Mouse (Mus musculus): ENCODE results near the gene Intu.

Intu gene

GRCm38 (mm10) chr3:40683171-40683570 lies 152.1 kb downstream of the Intu start:
- no peak for DNase-seq (ENCODE audit: low spot score in 2 of 2)

DNA sequence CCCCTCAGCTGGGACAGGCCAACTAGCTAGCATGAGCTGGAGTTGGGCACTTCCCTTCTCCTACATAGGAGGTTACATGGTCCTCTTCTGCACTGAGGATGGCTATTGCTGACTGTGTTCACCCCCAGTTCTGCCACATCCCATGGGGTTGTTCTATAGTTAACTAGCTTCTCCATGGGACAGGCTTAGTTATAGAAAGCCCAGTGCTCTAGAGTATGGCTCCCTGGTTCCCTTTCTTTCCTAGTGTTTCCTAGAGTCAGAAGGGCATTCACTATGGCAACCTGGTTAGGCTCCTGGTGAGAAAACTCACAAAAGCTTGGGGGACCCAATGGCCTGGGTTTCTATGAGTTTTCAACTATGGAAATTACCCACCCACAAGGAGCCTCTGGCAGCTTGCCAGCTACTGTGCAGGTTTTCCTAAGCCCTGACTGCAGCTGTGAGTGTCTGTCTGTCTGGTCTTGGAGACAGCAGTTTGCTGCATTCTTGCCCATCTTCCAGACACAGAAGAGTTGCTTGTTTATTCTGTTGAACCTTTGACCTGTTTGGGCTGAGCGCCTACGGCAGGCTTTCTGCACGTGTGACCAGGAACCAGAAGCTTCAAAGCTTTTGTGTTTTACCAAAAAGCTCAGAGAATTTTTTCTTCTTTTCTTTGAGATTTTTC lies 154.9 kb downstream of the Intu start:
- peak; percentile 42 to 44 for DNase-seq (ENCODE audit: low spot score in 2 of 2)

DNA sequence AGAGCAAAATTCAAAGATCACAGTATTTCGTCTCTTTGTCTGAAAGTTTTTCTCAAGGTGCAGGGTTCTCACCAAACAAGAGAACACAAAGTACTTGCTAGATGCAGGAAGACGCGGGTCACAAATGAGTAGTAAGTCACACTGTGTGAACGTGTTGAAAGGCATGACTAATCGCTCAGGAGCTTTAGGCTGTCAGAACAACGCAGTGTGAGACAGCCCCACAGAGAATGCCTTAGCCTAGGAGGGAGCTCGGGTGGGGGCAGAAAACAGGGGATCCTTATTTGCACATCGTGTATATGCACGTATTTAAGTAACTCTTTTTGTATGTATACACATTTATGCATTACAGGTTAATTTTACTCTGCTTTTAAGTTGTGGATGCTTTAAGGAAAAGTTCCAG lies 155.8 kb downstream of the Intu start:
- no peak for DNase-seq (ENCODE audit: low spot score in 2 of 2)

GRCm38 (mm10) chr3:40687588-40687987 lies 156.5 kb downstream of the Intu start:
- no peak for DNase-seq (ENCODE audit: low spot score in 2 of 2)

DNA sequence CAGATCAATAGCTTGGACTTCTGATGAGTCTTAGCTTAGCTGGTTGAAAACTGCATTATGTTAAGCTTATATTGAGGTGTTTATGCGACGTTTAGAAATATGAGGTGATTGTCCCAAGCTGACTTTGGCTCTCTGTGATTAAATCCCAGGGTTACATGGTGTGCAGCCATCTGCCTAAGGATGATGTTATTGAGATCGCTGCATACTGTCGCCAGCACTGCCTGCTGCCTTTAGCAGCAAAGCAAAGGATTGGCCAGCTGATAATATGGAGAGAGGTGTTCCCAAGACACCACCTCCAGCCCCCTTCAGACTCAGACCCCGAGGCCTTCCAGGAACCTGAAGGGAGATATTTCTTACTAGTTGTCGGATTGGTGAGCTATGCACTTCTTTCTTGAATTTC lies 160.5 kb downstream of the Intu start:
- no peak for DNase-seq (ENCODE audit: low spot score in 2 of 2)

GRCm38 (mm10) chr3:40693435-40693834 lies 162.3 kb downstream of the Intu start:
- DNase-seq (ENCODE audit: low spot score in 2 of 2) = no peak

DNA sequence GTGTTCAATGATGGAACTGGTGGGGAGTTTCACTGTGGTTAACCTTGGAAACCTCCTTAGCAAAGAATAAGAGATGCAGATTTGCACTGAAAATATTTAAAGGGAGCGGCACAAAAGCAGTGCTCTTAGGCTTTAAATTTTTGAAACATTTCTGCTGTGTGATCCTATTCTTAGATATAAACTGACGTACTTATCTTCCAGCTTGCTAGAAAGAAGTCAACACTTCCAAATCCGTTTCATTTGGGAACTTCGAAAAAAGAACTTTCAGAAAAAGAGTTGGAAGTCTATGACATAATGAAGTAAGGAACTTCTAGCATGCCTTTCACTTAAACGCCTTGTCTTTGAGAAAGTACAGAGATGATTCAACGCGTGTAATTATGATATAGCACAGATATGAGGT lies 162.9 kb downstream of the Intu start:
- no peak for DNase-seq (ENCODE audit: low spot score in 2 of 2)

- DNase-seq (ENCODE audit: low spot score in 2 of 2) = peak; percentile 43 to 59
Observed at GRCm38 (mm10) chr3:40694438-40694837, 163.4 kb downstream of the Intu start.

DNA sequence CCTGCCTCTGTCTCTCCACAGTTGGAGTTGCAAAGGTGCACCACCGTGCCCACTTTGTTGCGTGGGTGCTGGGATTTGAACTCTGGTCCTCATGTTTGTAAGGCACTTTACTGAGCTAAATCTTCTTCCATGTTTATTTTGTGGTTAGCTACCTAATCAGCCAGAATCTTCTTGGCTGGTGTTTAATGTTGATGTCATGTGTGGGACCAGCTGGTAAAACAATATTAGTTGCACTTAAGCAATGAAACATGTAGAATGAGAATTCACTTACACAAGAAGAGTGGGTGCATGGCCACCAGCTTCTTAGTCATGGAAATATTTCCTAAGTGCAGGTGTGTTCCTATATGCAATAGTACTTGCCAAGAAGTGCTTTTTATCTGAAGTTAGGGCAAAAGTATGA lies 164.1 kb downstream of the Intu start:
- no peak for DNase-seq (ENCODE audit: low spot score in 2 of 2)

DNA sequence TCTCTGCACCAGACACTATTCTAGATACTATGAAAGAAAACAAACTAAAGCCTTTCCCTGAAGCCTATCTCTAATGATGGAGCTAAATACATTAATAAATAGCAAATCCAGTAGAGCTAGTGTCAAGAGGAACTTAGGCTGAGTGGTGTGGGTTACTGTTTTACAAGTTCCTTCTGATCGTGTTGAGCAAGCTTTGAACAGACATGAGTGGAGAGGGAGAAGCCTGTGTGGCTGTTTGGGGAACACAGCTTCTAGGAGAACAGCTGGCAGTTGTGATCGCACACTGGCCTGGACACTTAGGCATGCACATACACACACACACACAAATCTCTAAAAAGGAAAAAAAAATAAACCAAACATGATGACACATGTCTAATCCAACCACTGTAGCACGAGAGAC lies 167.7 kb downstream of the Intu start:
- no peak for DNase-seq (ENCODE audit: low spot score in 2 of 2)

DNA sequence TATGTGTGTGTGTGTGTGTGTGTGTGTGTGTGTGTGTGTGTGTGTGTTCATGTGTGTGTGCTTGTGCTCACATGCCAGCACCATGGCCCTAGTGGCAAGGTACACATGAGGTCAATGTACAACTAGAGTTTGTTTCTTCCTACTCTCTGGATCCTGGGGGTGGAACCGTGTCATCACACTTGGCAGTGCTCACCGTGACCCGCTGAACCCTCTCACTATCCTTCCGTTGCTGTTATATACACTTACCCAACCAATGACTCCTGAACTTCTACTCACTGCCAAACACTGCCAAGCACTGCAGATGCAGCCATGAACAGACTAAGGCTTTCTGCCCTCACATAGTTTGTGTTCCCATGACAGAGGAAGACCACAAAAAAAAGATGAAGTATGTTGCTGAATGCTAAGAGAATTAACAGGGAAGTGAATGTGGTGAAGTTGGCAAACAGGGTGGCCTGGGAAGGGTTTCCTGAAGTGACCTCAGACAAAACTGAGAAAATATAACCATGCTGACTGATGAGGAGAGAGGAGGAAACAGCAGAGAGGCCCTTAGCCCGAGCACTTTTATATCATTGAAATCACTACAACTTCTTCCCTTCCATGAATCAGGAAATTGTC lies 173.8 kb downstream of the Intu start:
- no peak for DNase-seq (ENCODE audit: low spot score in 2 of 2)

DNA sequence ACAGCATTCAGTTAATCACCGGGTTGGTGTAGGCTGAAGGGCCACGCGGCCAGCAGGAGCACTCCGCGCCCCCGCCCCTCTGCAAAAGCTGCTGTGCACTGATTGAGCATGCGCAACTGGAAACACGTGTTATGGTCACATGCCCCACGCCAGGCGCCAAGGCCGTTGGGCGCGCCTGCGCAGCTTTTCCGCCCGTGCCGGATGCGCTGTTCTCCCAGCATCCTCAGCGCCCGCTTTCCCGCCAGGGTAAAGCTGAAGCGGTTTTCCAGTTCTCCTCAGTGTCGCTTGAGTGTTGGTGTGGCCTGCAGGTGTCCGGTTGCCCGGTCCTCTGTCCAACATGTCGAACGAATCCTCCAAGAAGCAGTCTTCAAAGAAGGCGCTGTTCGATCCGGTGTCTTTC lies 177.6 kb downstream of the Intu start, which contains the start of gene Slc25a31:
Gene Slc25a31, plus strand, starts transcription at position 201 of the 400 bp plus-strand sequence.
- DNase-seq (ENCODE audit: low spot score in 2 of 2) = no peak

GRCm38 (mm10) chr3:40716056-40716455 lies 185.0 kb downstream of the Intu start:
- no peak for DNase-seq (ENCODE audit: low spot score in 2 of 2)

DNA sequence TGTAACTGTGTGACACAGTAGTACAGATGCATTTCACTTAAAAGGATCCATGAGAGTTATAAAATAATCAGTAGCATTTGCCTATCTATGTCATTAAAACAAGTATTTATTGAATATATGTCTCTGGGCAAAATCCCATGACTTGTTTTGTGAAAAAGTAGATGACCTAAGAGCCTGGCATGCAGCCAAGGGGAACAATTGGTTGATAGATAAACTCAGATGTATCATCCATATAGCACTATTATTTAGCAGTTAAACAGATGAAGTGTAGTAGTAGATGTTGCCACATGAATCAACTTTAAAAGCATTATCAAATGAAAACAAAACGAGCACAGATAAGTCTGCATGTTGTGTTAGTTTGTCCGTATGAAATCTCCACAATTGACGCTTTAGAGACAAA lies 187.9 kb downstream of the Intu start:
- DNase-seq (ENCODE audit: low spot score in 2 of 2) = no peak

GRCm38 (mm10) chr3:40738381-40738912 lies 207.4 kb downstream of the Intu start:
- DNase-seq (ENCODE audit: low spot score in 2 of 2) = no peak

- DNase-seq (ENCODE audit: low spot score in 2 of 2) = peak in 1 of 2 experiments; percentile 26
Observed at GRCm38 (mm10) chr3:40744024-40744835, 213.1 kb downstream of the Intu start, which contains the start of gene Hspa4l. Gene Hspa4l (plus strand): TSS chr3:40744495.

DNA sequence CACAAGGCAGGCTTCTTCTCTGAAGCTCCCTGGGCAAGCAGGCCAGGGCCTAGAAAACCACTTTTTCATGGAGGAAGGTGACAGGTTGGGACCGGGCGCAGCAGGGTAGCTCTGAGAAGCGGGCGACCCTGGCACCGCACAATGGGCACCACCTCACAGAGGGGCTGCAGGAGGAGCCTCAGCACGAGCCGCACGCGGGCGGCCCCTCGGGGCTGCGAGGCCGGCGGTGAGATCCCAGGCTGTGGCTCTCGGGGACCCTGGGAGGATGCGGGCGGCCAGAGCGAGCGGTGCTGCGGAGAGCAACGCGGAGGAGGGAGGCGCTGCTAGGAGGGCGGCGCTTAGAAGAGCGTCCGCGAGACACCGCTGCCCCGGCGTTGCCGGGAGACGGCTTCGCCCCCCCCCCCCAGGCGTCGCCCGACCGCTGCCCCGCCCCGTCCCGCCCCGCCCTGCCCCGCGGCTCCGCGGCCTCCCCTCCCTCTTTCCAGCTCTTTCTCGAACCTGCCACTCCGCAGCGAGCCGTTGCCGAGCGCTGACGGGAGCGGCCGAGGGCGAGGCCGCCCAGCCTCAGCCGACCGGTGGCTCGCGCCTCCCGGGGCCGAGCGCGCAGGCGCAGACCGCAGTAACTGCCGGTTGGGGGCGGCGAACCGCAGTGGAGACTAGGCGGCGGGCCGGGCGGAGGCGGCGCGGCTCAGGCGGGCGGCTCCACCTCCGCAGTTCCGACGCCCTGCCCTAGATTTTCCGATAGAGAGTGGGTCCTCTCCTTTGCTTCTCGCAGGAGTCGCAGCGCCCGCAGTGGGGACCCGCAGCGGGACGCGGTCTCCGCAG lies 214.0 kb downstream of the Intu start:
- peak; percentile 93 to 95 for DNase-seq (ENCODE audit: low spot score in 2 of 2)

DNA sequence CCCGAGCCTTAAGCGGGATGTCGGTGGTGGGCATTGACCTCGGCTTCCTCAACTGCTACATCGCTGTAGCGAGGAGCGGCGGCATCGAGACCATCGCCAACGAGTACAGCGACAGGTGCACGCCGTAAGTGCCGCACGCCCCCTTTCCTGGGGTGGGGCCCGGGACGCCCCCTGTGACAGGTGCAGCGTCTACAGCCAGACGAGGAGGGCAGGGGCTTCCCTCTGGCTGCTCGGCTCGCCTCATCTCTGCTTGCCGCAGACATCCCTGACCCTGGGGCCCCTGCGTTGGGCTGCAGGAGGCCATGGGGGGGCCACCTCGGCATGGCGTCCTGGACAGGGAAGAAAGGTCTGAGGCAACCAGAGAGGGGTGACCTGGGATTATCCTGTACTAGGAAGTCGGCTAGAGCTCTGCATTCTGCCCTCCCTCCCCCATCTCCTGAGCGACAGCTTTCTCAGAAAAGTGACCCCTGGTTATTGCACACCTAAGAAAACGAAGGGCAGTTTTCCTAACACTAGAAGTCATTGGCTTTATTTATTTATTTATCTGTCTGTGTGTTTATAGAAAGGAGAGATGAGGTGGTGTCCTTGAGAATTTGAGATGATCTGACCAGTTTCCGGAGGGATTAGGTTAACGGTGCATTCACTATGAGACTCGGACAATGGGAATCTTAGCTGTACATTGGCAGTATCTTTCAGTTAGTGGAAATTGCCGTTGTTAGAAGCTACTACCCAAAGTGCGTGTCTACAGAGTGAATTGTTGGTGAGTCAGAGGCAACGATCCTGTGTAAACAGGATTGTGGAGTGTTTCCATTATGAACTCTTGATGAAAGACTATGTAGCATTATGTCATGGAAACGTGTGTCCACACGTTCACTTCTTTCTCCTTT lies 214.8 kb downstream of the Intu start:
- DNase-seq (ENCODE audit: low spot score in 2 of 2) = no peak
